Mouse (Mus musculus) neural tube, embryonic 15.5 days (tissue): ENCODE data around the gene Ugt1a5. TPM values are rescaled to one million over a fixed set of nuclear protein-coding genes. Genes with fewer than 3 reads are reported as not detected.

Experiments used
- ATAC-seq: fragments of 200-750 bp; cut with Nextera tagmentation; 2 replicates; pipeline ENCODE4 v1.8.0; 2017; ENCODE audit warnings: mild to moderate bottlenecking, moderate TSS enrichment, moderate library complexity; ENCODE audit not compliant: low FRiP score
- H3K27ac ChIP-seq: fragments of 300-500 bp; sonication (generic); replicated peaks from 2 replicates; pipeline ENCODE4 v1.5.1; 2015; ENCODE audit warnings: mild to moderate bottlenecking, inconsistent platforms
- H3K27me3 ChIP-seq: fragments of 300-500 bp; sonication (generic); replicated peaks from 2 replicates; pipeline ENCODE4 v1.6.1; 2015; ENCODE audit warnings: inconsistent platforms
- H3K36me3 ChIP-seq: fragments of 300-500 bp; sonication (generic); 2 replicates; pipeline ENCODE4 v1.6.1; 2015; ENCODE audit warnings: inconsistent platforms
- H3K4me1 ChIP-seq: fragments of 300-500 bp; sonication (generic); 2 replicates; pipeline ENCODE4 v1.6.1; 2015; ENCODE audit warnings: inconsistent platforms
- H3K4me2 ChIP-seq: fragments of 300-500 bp; sonication (generic); 2 replicates; pipeline ENCODE4 v1.6.1; 2015; ENCODE audit warnings: inconsistent platforms, mild to moderate bottlenecking, moderate library complexity
- H3K4me3 ChIP-seq: fragments of 300-500 bp; sonication (generic); replicated peaks from 2 replicates; pipeline ENCODE4 v1.5.1; 2015; ENCODE audit warnings: mild to moderate bottlenecking, inconsistent platforms
- H3K9ac ChIP-seq: fragments of 300-500 bp; sonication (generic); replicated peaks from 2 replicates; pipeline ENCODE4 v1.6.1; 2015; ENCODE audit warnings: mild to moderate bottlenecking, inconsistent platforms
- H3K9me3 ChIP-seq: fragments of 300-500 bp; sonication (generic); replicated peaks from 2 replicates; pipeline ENCODE4 v1.6.1; 2016; ENCODE audit warnings: inconsistent platforms
- WGBS: fragments of 180-500 bp; shearing (Covaris S2); methylation state at CpG from one replicate; pipeline ENCODE4 v1.1.7; 2015; ENCODE audit warnings: mixed read lengths; 5-methylcytosine and 5-hydroxymethylcytosine counted together
- polyA plus RNA-seq: library from polyadenylated mRNA; unstranded; fragments of >200 nt; fragmentation: Nextera tagmentation; extraction: Ambion mirVana; gene quantifications from 2 replicates; pipeline ENCODE4 v1.2.1, GENCODE M21; 2015

Gene Ugt1a5
- polyA plus RNA-seq, 1 experiment from 2014 or later = not detected

DNA sequence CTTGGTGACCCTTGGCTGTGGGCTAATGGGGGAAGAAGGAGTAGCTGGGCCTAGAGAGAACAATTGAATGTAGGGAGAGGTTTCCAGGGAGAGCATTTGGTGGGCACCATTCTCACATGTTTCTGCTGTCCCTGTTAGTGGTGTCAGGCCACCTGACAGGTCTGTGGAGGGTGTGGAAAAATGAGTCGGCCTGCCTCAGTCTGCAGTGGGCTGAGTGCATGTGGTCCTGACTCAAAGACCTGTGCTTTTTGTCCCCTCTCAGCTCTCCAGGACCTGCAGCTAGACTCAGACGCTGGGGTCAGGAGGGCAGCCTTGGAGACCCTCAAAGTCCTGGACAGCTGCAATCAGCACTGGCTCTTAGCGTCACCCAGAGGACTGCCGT, 93.8 kb downstream of the Ugt1a5 start:
- ATAC-seq = peak; percentile 4; the same call in 1 of the 2 replicates
- Histone ChIP-seq H3K4me1 (peaks cover 6% of the 10 kb centered on the region), H3K9ac (no peak overlapping the region), H3K36me3 (peaks cover 45% of the 10 kb centered on the region), H3K27ac (no peak overlapping the region), H3K27me3 (no peaks in the 10 kb centered on the region), H3K4me2 (no peak overlapping the region), H3K9me3 (peaks cover 15% of the 10 kb centered on the region), H3K4me3 (no peak overlapping the region)
- 84% methylated on average over 4 of the region's 4 CpGs for WGBS

- H3K4me2 ChIP-seq = no peak overlapping the region
- H3K27ac ChIP-seq = no peak overlapping the region
- H3K36me3 ChIP-seq = peaks cover 50% of the 10 kb centered on the region
- no peak overlapping the region for H3K9ac ChIP-seq
- peaks cover 11% of the 10 kb centered on the region for H3K9me3 ChIP-seq
- 85% methylated on average over 6 of the region's 6 CpGs for WGBS
- H3K4me1 ChIP-seq = peaks cover 6% of the 10 kb centered on the region
- no peak overlapping the region for H3K4me3 ChIP-seq
- peak; percentile 8; the same call in 1 of the 2 replicates for ATAC-seq
- no peaks in the 10 kb centered on the region for H3K27me3 ChIP-seq
Observed at GRCm38 (mm10) chr1:88260114-88260513, 94.3 kb downstream of the Ugt1a5 start.

DNA sequence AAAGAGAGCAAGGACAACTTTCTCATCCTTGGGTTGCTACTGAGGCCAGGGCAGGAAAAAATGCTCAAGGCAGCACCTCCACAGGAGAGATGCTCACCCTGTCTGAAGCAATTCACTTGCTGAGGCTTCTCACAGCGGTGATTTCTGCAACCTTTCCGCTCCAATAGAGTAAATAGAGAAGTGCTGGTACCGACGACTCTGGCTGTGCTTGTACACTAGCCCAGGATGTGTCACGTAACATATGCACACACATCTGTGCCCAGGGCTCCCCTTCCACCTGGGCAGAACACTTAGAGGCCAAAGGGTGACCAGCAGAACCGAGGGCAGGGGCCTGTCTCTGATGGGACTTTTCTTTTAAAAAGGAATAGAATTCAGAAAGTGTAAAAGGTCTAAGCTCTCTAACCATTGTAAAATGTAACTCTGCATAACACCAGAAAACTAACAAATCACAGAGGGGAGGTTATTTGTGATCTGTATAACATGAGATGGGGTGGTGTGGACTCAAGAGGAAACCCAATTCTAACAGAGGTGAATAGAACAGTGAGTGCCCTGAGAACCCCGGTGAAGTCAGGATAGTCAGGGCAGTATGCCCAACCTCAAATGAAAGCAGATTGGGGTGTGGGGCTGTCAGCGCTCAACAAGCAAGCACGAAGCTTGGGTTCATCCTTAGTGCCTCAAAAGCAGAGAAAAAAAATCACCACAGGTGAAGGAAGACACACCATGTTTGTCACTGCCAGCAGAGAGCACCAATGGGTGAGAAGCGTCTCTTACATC, 95.0 kb downstream of the Ugt1a5 start:
- Histone ChIP-seq H3K27ac (no peak overlapping the region), H3K9me3 (peaks cover 4% of the 10 kb centered on the region), H3K4me2 (no peak overlapping the region), H3K36me3 (peaks cover 57% of the 10 kb centered on the region), H3K4me3 (no peak overlapping the region), H3K9ac (no peak overlapping the region), H3K27me3 (no peaks in the 10 kb centered on the region), H3K4me1 (peaks cover 6% of the 10 kb centered on the region)
- WGBS = 86% methylated on average over 10 of the region's 10 CpGs
- no peak for ATAC-seq

GRCm38 (mm10) chr1:88261706-88262105, 95.9 kb downstream of the Ugt1a5 start:
- no peak overlapping the region for H3K4me3 ChIP-seq
- H3K4me1 ChIP-seq = peaks cover 6% of the 10 kb centered on the region
- H3K9me3 ChIP-seq = no peaks in the 10 kb centered on the region
- no peaks in the 10 kb centered on the region for H3K27me3 ChIP-seq
- 86% methylated on average over 7 of the region's 7 CpGs for WGBS
- no peak for ATAC-seq
- peaks cover 66% of the 10 kb centered on the region for H3K36me3 ChIP-seq
- no peak overlapping the region for H3K9ac ChIP-seq
- H3K4me2 ChIP-seq = no peak overlapping the region
- no peak overlapping the region for H3K27ac ChIP-seq

DNA sequence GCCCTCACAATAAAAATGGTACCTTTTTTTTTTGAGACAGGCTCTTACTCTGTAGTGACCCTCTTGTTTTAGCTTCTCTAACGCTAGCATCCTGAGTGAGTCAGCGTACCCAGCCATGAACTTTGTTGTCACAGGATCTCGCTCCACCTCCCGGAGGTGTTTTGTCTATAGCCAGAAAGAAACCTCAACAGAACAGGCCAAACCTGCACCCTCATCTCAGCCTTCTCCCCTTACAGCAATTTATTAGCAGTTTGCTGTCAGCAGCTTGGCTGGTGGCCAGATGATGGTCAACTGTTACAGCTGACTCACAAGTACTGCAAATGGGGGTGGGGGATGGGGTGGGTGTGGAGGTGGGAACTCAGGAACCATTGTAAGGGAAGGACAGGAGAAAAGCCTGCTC, 96.4 kb downstream of the Ugt1a5 start:
- H3K4me2 ChIP-seq = no peak overlapping the region
- H3K27ac ChIP-seq = no peak overlapping the region
- no peak for ATAC-seq
- H3K9ac ChIP-seq = no peak overlapping the region
- H3K4me3 ChIP-seq = no peak overlapping the region
- H3K36me3 ChIP-seq = peaks cover 72% of the 10 kb centered on the region
- no peaks in the 10 kb centered on the region for H3K9me3 ChIP-seq
- 77% methylated on average over 4 of the region's 4 CpGs for WGBS
- peaks cover 6% of the 10 kb centered on the region for H3K4me1 ChIP-seq
- no peaks in the 10 kb centered on the region for H3K27me3 ChIP-seq

DNA sequence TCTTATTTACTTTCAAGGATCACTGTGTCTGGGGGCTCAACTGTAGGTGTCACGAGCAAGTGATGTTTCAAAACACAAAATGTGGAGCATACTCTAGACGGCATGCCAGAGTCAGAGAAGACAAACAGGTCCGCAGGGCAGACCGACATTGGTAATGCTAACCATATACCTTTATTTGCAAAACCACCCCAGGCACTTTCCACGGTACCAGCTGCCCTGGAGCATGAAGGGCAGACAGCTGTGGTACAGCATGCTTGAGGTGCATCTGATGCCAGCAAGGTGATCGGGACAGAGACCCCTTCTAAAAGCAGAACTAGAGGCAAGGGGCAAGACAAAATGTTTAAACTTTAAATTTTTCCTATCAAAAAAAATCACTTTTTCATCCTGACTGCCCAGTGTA, 97.1 kb downstream of the Ugt1a5 start:
- Histone ChIP-seq H3K27ac (no peak overlapping the region), H3K36me3 (peaks cover 79% of the 10 kb centered on the region), H3K4me1 (peaks cover 6% of the 10 kb centered on the region), H3K27me3 (no peaks in the 10 kb centered on the region), H3K9ac (no peak overlapping the region), H3K9me3 (no peaks in the 10 kb centered on the region), H3K4me3 (no peak overlapping the region), H3K4me2 (no peak overlapping the region)
- ATAC-seq = no peak
- 75% methylated on average over 6 of the region's 6 CpGs for WGBS

DNA sequence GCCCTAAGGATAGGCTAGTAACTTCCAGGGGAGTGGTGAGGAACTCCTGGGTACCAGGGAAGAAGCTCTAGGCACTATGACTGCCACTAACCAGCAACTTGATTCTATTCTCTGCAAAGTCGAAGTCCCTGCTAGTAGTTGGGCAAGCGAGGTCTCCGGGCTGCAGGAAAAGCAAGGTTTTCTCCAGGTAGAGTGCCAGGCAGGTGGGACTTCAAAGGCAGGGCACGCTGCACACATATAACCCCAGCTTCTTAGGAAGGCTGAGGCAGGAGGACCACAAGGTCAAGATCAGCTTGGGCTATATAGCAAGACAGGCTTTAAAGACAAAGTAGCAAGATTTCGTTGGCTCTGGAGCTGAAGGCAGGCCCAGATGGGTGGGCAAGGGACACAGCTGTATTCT, 98.0 kb downstream of the Ugt1a5 start:
- Histone ChIP-seq H3K9me3 (no peaks in the 10 kb centered on the region), H3K27me3 (no peaks in the 10 kb centered on the region), H3K9ac (no peak overlapping the region), H3K4me1 (peaks cover 6% of the 10 kb centered on the region), H3K27ac (no peak overlapping the region), H3K36me3 (peaks cover 87% of the 10 kb centered on the region), H3K4me3 (no peak overlapping the region), H3K4me2 (no peak overlapping the region)
- WGBS = 92% methylated on average over 5 of the region's 5 CpGs
- no peak for ATAC-seq

DNA sequence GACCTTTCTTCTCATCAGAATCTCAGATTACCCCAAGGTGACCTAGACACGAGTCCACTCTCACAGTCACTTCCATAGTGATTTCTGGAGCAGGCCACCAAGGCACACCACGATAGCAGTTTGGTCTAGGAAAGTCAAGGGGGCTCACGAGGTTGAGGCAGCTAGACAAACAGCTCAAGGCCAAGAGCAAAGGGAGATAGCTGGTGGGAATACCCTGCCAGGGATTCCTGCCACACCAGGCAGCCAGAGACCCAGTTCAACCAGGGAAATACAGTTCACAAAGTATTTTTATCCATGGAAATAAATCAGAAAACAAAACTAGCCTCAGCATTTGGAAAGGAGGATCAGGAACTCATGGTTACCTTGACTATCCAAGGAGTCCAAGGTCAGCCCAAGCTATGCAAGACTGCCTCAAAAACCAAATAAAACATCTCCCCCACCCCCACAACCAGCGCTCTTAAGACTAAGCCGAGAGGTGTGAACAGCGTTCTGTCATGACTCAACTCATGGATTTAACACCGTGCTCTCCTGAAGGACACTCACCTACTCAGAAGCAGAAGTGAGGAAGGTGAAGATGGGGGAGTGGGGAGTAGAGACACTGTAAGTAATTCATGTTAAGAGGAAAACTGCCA, 98.5 kb downstream of the Ugt1a5 start:
- Histone ChIP-seq H3K9ac (no peak overlapping the region), H3K4me3 (no peak overlapping the region), H3K4me2 (no peak overlapping the region), H3K27ac (no peak overlapping the region), H3K27me3 (no peaks in the 10 kb centered on the region), H3K9me3 (no peaks in the 10 kb centered on the region), H3K4me1 (peaks cover 4% of the 10 kb centered on the region), H3K36me3 (peaks cover 93% of the 10 kb centered on the region)
- ATAC-seq = no peak
- 93% methylated on average over 7 of the region's 7 CpGs for WGBS

DNA sequence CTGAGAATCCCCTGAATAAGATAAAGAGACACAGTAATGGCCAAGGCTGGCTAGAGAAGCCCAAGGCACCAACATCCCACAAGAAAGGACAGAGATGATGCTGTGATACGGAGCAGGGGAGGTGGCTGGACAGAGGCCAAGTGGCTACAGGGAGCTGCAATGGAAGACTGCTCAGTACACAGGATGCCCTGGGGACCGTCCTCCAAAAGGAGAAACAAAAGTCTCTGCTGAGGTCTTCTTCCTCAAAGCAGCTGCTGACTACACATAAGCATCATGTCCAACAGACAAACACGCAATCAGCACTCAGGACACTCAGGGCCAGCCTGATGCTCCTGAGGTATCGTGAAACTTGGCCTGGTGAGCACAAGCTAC, 99.0 kb downstream of the Ugt1a5 start:
- no peaks in the 10 kb centered on the region; the same call in 1 of the 2 replicates for H3K4me1 ChIP-seq
- no peak overlapping the region for H3K9ac ChIP-seq
- H3K4me3 ChIP-seq = no peak overlapping the region
- H3K4me2 ChIP-seq = no peak overlapping the region
- H3K27me3 ChIP-seq = no peaks in the 10 kb centered on the region
- no peaks in the 10 kb centered on the region for H3K9me3 ChIP-seq
- WGBS = 79% methylated on average over 4 of the region's 4 CpGs
- peaks cover 97% of the 10 kb centered on the region for H3K36me3 ChIP-seq
- H3K27ac ChIP-seq = no peak overlapping the region
- no peak for ATAC-seq

DNA sequence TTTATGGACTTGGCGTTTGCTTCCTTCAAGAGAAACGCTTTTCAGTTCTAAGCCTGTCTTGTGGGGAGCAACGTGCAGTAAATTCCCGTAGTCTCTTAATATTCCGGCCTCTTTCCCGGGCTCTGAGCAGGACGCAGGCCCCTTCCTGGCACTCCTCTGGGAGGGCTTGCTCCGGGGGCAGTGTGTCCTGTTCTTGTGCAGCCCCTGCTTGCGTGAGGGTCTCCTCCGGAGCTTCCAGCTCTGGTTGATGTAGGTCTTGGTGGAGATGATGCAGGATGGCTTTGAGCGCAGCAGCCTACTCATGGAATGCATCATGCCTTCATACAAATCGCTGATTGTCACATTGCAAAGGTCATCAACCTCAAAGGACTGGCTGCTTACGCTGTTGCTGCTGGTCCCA, 100.3 kb downstream of the Ugt1a5 start:
- peaks cover 89% of the 10 kb centered on the region for H3K36me3 ChIP-seq
- no peaks in the 10 kb centered on the region; the same call in 1 of the 2 replicates for H3K4me1 ChIP-seq
- H3K9me3 ChIP-seq = no peaks in the 10 kb centered on the region
- no peak overlapping the region for H3K9ac ChIP-seq
- no peaks in the 10 kb centered on the region for H3K27me3 ChIP-seq
- no peak overlapping the region for H3K4me3 ChIP-seq
- ATAC-seq = no peak
- H3K27ac ChIP-seq = no peak overlapping the region
- H3K4me2 ChIP-seq = no peak overlapping the region
- WGBS = 89% methylated on average over 13 of the region's 13 CpGs

GRCm38 (mm10) chr1:88267489-88267888, 101.7 kb downstream of the Ugt1a5 start:
- Histone ChIP-seq H3K36me3 (peaks cover 81% of the 10 kb centered on the region), H3K4me2 (no peak overlapping the region), H3K9ac (no peak overlapping the region), H3K27me3 (no peaks in the 10 kb centered on the region), H3K4me1 (no peaks in the 10 kb centered on the region; the same call in 1 of the 2 replicates), H3K9me3 (no peaks in the 10 kb centered on the region), H3K4me3 (no peak overlapping the region), H3K27ac (no peak overlapping the region)
- no peak for ATAC-seq
- 96% methylated on average over 6 of the region's 6 CpGs for whole genome bisulfite sequencing

- H3K9ac ChIP-seq = no peak overlapping the region
- no peaks in the 10 kb centered on the region for H3K27me3 ChIP-seq
- no peak overlapping the region for H3K4me3 ChIP-seq
- H3K4me1 ChIP-seq = no peaks in the 10 kb centered on the region
- ATAC-seq = no peak
- H3K36me3 ChIP-seq = peaks cover 80% of the 10 kb centered on the region
- 89% methylated on average over 6 of the region's 6 CpGs for WGBS
- H3K4me2 ChIP-seq = no peak overlapping the region
- no peaks in the 10 kb centered on the region for H3K9me3 ChIP-seq
- H3K27ac ChIP-seq = no peak overlapping the region
Observed at GRCm38 (mm10) chr1:88268070-88268469, 102.3 kb downstream of the Ugt1a5 start.
